In genomic region chr14:119714712-119715111, GRCm38 (mm10) we compare ENCODE assay signal across 16 mouse cellular contexts.
"Had no signal": no experiment of that assay in that cellular context is flagged by ENCODE, and none has a peak within 500 bp of the region (broad histone marks: within the 10 kb centered on the region; RNA-seq: fewer than 3 reads in every experiment).

No protein-coding gene starts in this region.

- H3K9ac ChIP-seq: neural tube, embryonic 13.5 days; neural tube, embryonic 15.5 days; stomach, embryonic 15.5 days had no signal

- H3K9me3 ChIP-seq: neural tube, embryonic 13.5 days; neural tube, embryonic 15.5 days; stomach, embryonic 15.5 days had no signal

- H3K36me3 ChIP-seq: neural tube, embryonic 13.5 days; neural tube, embryonic 15.5 days; stomach, embryonic 15.5 days had no signal

- H3K27me3 ChIP-seq: neural tube, embryonic 13.5 days; neural tube, embryonic 15.5 days; stomach, embryonic 15.5 days had no signal

- H3K4me1 ChIP-seq: stomach, embryonic 15.5 days had no signal

- DNase-seq: retina, postnatal 1 day; right cerebral cortex, adult 18-20 months; right cerebral cortex, postnatal 14 days; right cerebral cortex, postnatal 25 days; right cerebral cortex, postnatal 4 days; spleen, adult 18-20 months; thymus, adult 18-20 months; thymus, adult 2 months; thymus, postnatal 14 days; thymus, postnatal 25 days; thymus, postnatal 36 days; thymus, postnatal 4 days had no signal

- H3K4me3 ChIP-seq: neural tube, embryonic 13.5 days; neural tube, embryonic 15.5 days; stomach, embryonic 15.5 days had no signal

- H3K27ac ChIP-seq: neural tube, embryonic 13.5 days; neural tube, embryonic 15.5 days; stomach, embryonic 15.5 days; stomach, postnatal 0 days had no signal
